Mouse (Mus musculus) small intestine, adult 2 months (tissue): ENCODE results near the gene Ffar3. TPM values are rescaled to one million over a fixed set of nuclear protein-coding genes. Genes with fewer than 3 reads are reported as not detected.

Experiments used
- H3K27ac ChIP-seq: fragments of 200-500 bp; 2 replicates; pipeline ENCODE4 v1.5.1; 2012; ENCODE audit warnings: low read depth, low read length, control low read depth, inconsistent platforms; ENCODE audit not compliant: insufficient read depth
- H3K27me3 ChIP-seq: fragments of 200-500 bp; 2 replicates; pipeline ENCODE4 v1.6.1; 2012; ENCODE audit warnings: mild to moderate bottlenecking, moderate library complexity, low read length, inconsistent platforms; ENCODE audit not compliant: control insufficient read depth, insufficient read depth
- H3K36me3 ChIP-seq: fragments of 200-500 bp; 2 replicates; pipeline ENCODE4 v1.6.1; 2012; ENCODE audit warnings: mild to moderate bottlenecking, low read length, control low read depth, inconsistent platforms; ENCODE audit not compliant: control insufficient read depth, insufficient read depth
- H3K4me1 ChIP-seq: fragments of 200-500 bp; 2 replicates; pipeline ENCODE4 v1.6.1; 2012; ENCODE audit warnings: low read length, inconsistent platforms, mixed read lengths; ENCODE audit not compliant: control insufficient read depth, insufficient read depth, insufficient read length
- H3K4me3 ChIP-seq: fragments of 200-500 bp; 2 replicates; pipeline ENCODE4 v1.5.1; 2012; ENCODE audit warnings: low read depth, mild to moderate bottlenecking, control low read depth, inconsistent platforms, low read length, moderate library complexity
- CTCF ChIP-seq: fragments of 200-500 bp; IDR thresholded peaks from 2 replicates; pipeline ENCODE4 v1.5.1; 2012; ENCODE audit warnings: low read depth, mild to moderate bottlenecking, control low read depth, inconsistent platforms, low read length, moderate library complexity, mixed read lengths; ENCODE audit not compliant: insufficient replicate concordance, insufficient read length; ENCODE audit errors: extremely low read depth
- POLR2A ChIP-seq: fragments of 200-500 bp; IDR thresholded peaks from 2 replicates; pipeline ENCODE4 v1.6.1; 2012; ENCODE audit warnings: low read depth, mild to moderate bottlenecking, control low read depth, inconsistent platforms, low read length, moderate library complexity
- WGBS: fragments of 180-500 bp; shearing (Covaris S2); methylation state at CpG from one replicate; pipeline ENCODE4 v1.1.7; 2018; 5-methylcytosine and 5-hydroxymethylcytosine counted together
- polyA plus RNA-seq: library from polyadenylated mRNA; depleted of rRNA; stranded (reverse); fragments of >200 nt; gene quantifications from 2 replicates; pipeline ENCODE4 v1.2.3, GENCODE M21; 2012

Gene Ffar3
- polyA plus RNA-seq, 1 experiment, result 3.5 TPM

DNA sequence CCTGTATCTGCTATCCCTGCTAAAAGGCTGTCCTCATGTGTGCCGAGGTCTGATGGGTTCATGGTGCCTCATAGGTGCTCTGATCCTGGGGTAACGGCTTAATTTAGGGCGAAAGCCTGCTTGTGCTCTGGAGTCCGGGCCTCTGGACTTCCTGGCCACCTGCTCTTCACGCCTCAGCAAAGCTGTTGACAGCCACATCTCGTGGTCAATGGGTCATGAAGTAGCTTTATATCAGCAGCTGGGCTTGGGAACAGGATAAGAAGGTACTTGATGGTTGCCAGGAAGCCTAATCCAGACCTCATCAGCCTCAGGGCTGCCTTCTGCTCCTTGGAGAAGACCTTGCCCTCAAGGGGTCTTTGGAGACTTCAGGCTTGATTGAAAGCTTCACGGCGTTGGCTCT lies 7.4 kb upstream of the Ffar3 start:
- H3K4me3 ChIP-seq, result no peak overlapping the region
- H3K27ac ChIP-seq, result no peak overlapping the region
- 64% methylated on average over 8 of the region's 8 CpGs for WGBS
- TF ChIP-seq CTCF (no peak), POLR2A (no peak)
- H3K36me3 ChIP-seq, result no peaks in the 10 kb centered on the region
- no peaks in the 10 kb centered on the region for H3K27me3 ChIP-seq
- no peaks in the 10 kb centered on the region; the same call in 1 of the 2 replicates for H3K4me1 ChIP-seq

DNA sequence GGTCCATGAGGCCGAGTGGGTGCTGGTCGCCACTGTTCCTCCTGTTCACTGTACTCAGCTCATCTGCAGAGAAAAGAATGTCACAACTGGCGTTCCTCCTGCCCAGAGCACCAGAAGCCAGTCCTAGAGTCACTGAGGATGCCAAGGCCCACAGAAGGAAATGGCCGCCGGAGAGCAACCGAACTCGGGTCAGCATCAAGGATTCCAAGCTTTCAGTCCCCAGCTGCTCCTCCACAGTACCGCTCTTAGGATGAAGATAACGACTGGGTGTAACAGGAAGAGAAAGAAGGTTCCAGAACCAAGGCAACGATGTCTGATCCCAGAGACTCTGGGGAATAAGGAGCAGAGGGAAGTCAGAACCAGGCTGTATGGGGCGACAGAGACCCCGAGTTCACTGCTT lies 5.5 kb upstream of the Ffar3 start, which contains the start of gene Ffar1:
Ffar1 (minus strand) TSS at position 101 of the 400 bp plus-strand sequence.
- Histone ChIP-seq H3K27ac (no peak within 1 kb of the TSS), H3K4me1 (no peaks in the 10 kb centered on the region; the same call in 1 of the 2 replicates), H3K36me3 (no peaks in the 10 kb centered on the region), H3K4me3 (no peak within 1 kb of the TSS), H3K27me3 (no peaks in the 10 kb centered on the region)
- TF ChIP-seq POLR2A, result no peak
- TF ChIP-seq CTCF, result no peak
- WGBS, result 72% methylated on average over 12 of the region's 12 CpGs

DNA sequence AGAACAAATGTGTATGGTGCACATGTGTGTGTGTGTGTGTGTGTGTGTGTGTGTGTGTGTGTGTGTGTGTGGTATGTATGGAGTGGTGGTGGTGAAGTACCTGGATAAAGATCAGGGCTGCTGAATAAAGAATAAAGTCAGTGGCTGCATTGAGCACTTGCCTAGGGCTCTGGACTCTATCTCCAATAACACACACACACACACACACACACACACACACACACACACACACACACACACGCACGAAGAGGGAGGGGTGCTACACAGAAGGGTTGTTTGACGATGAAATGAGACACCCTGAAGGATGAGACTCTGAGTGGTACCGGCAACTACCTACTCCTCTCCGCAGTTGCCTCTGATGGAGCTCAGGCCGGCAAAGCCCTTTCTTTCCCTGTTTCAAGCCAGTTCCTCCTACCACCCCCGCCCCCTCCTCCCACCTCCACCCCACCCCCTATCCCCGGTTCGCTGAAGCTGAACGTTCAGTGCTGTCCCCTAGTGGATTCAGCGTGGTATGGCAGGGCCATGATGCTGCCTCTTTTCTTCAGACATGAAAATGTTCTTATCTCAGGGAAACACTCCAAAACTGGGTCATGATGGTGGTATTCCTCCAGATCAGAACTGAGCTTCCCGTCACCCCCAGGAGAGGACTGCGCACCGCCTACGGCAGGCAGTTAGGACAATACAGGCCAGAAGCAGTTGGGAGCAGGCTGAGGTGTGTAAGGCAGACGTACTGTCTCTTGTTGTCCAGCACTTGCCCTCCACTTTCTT lies 3.8 kb upstream of the Ffar3 start:
- no peak overlapping the region for H3K27ac ChIP-seq
- H3K4me3 ChIP-seq, result no peak overlapping the region
- 10% methylated on average over 16 of the region's 16 CpGs for WGBS
- H3K27me3 ChIP-seq, result no peaks in the 10 kb centered on the region
- H3K36me3 ChIP-seq, result no peaks in the 10 kb centered on the region
- H3K4me1 ChIP-seq, result no peaks in the 10 kb centered on the region; the same call in 1 of the 2 replicates
- TF ChIP-seq CTCF (peak; percentile 83; the same call in 1 of the 2 replicates), POLR2A (no peak)

DNA sequence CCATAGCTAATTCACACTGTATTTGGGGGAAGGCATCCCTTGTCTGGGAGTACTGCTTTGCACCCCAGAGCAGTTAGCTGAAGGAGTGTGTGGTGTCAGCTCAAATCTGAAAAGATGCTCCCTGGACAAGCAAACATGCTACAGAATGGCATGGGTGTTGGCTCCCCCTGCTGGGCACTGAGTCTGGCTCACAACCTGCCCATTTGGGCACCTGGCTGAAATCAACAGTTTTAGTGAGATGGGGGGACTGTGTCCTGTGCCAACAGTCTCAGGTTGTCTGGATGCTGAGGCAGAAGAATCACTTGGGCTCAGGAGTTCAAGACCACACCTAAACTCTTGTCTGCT lies 3.3 kb upstream of the Ffar3 start:
- Histone ChIP-seq H3K27ac (no peak overlapping the region), H3K36me3 (no peaks in the 10 kb centered on the region), H3K27me3 (no peaks in the 10 kb centered on the region), H3K4me3 (no peak overlapping the region), H3K4me1 (no peaks in the 10 kb centered on the region; the same call in 1 of the 2 replicates)
- peak; percentile 86; the same call in 1 of the 2 replicates for TF ChIP-seq CTCF
- no peak for TF ChIP-seq POLR2A

DNA sequence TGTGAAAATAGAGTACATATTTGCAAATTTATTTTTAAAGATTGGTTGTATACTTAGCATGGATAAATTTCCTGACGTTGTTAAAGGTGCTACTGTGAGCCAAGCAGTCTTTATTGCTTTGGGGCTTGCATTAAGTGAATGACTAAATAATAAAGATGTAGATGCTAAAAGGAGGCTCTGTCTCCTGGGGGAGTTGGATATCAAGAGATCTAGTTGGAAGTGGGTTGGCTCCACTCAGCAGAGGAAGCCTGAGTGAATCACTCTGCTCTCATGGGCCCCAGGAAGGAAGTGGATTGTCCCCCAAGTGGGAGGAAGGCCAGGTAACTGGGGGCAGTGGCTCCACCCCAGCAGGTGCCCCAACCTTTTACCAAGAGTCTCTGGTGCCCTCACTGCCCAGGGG lies 1.8 kb upstream of the Ffar3 start:
- Histone ChIP-seq H3K4me1 (no peaks in the 10 kb centered on the region; the same call in 1 of the 2 replicates), H3K4me3 (no peak overlapping the region), H3K27ac (no peak overlapping the region), H3K27me3 (no peaks in the 10 kb centered on the region), H3K36me3 (no peaks in the 10 kb centered on the region)
- TF ChIP-seq CTCF, result no peak
- WGBS, result 54% methylated on average over 1 of the region's 1 CpGs

DNA sequence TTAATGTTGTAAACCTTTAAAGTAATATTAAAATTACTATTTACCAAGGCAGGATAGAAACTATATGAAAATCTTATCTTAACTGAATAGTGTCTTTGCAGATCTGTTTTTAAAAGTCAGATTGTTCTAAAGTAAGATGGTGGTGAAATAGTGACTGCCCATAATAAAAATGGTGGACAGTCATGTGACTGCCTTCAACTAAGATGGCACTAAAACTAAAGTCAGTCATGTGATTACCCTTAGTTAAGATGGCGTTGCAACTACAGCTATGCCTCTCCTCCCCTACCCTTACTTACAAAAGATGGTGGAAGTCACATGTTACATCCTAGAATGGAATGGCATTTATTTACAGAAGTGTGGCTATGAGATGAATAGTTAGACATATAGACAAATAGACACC lies 4.6 kb downstream of the Ffar3 start:
- Histone ChIP-seq H3K4me1 (no peaks in the 10 kb centered on the region; the same call in 1 of the 2 replicates), H3K27me3 (no peaks in the 10 kb centered on the region), H3K27ac (no peak overlapping the region), H3K4me3 (no peak overlapping the region), H3K36me3 (no peaks in the 10 kb centered on the region)
- WGBS, result 90% methylated on average over 1 of the region's 1 CpGs
- TF ChIP-seq POLR2A, result no peak
- TF ChIP-seq CTCF, result no peak

DNA sequence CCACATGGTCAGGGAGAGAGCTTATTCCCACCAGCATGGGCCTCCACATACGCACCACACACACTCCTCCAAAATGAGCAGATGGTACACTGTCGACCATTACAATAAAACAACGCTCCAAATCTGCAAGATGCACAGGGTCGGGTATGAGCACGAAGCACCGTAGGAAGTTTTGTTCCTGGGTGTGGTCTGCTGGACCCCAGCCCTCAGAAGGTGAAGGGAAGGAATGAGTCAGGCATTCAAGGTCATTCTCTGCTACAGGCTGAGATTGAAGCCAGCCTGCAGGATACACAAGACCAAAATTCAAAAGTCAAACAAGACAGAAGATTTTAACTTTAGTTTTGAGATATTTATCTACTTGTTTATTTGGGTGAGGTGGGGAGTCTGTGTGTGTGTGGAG lies 8.0 kb downstream of the Ffar3 start:
- H3K4me3 ChIP-seq, result no peak overlapping the region
- no peaks in the 10 kb centered on the region for H3K27me3 ChIP-seq
- TF ChIP-seq POLR2A (no peak), CTCF (no peak)
- no peak overlapping the region for H3K27ac ChIP-seq
- H3K4me1 ChIP-seq, result peaks cover 2% of the 10 kb centered on the region; the same call in 1 of the 2 replicates
- WGBS, result 84% methylated on average over 6 of the region's 6 CpGs
- no peaks in the 10 kb centered on the region for H3K36me3 ChIP-seq

DNA sequence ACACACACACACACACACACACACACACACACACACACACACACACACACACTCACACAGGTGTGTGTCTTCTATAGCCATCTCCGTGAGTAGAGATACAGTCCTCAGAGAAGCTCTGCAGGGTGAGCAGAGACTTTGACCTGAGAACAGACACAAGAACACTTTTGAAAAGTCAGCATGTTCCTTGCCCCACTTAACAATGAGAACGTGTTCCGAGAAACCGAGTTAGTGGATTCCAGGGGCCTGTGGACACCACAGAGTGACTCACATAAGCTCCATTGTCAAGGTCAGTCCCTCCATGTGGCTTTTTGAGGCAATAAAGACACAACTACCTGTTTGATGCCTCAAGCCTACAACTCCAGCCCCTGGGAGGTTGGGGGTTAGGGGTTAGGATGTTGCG lies 8.6 kb downstream of the Ffar3 start:
- Histone ChIP-seq H3K4me1 (peaks cover 2% of the 10 kb centered on the region; the same call in 1 of the 2 replicates), H3K27ac (no peak overlapping the region), H3K27me3 (no peaks in the 10 kb centered on the region), H3K36me3 (no peaks in the 10 kb centered on the region), H3K4me3 (no peak overlapping the region)
- WGBS, result 44% methylated on average over 5 of the region's 5 CpGs
- no peak for TF ChIP-seq CTCF
- no peak for TF ChIP-seq POLR2A
